Mouse (Mus musculus) lung, adult 18-20 months (tissue): ENCODE data around the gene Mapre1.

Source experiments
- DNase-seq, 2 experiments: peaks; one replicate each; pipeline ENCODE4 v3.0.0; 2022; ENCODE audit warnings: mixed read lengths in 2 of 2

Mapre1 gene

GRCm38 (mm10) chr2:153778638-153779362 lies 37.7 kb downstream of the Mapre1 start:
- DNase-seq, result peak; percentile 89

- peak in 1 of 2 experiments; percentile 5 for DNase-seq
Observed at GRCm38 (mm10) chr2:153779394-153779981, 38.4 kb downstream of the Mapre1 start, which contains the start of gene Efcab8. TSS of gene Efcab8 (plus strand) at chr2:153779931.

- DNase-seq, result no peak
Observed at GRCm38 (mm10) chr2:153781181-153781580, 40.1 kb downstream of the Mapre1 start.

DNA sequence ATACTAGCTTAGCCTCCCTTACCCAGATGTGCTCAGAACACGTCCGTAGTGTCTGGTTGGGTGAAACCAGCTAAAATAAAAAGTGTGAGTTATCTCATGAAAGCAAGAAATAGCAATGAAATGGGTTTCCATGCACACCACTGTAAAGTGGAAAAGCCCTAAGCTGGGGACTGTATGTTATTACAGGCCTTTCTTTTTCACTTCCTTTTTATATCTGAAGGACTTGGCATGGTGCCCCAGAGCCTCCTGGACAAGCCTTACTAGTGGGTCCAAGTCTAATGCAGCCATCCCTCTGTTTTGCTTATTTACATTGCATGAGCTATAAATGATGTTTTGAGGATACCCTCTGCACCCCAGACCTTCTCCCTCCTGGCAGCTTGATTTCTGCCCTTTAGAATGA lies 43.6 kb downstream of the Mapre1 start:
- peak; percentile 10 to 21 for DNase-seq

DNA sequence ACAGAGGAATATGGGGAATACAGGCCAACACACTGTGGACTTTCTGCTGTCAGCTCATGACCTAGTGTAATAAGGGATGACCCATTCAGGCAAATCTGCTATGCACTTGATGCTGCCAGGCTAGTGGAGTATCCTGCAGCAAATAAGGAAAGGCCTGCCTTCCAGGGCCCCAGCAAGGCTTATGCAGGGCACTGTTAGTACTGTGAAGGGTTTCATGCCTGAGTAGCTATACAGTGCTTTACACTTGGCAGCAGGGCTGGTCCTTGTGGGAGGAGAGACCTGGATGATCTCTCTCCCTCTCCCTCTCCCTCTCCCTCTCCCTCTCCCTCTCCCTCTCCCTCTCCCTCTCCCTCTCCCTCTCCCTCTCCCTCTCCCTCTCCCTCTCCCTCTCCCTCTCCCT lies 52.3 kb downstream of the Mapre1 start:
- DNase-seq, result no peak

DNA sequence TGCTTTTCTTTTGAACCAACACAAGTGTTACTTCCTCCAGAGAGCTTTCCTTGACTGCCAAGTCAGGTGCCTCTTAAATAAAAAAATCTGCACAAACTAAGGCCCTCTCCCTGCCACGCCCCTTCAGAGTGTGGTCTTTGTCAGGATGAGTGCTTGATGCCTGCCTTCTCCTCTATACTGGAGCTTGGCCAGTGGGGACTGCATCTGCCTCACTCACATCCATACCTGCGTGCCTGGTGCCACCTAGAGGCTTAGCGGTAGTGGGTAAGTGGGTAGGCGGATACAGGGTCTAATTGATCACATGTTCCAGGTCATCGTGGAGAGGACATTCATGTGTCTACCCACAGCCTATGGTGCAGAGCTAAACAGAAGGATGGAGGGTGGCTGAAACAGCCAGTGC lies 54.0 kb downstream of the Mapre1 start:
- DNase-seq, result peak; percentile 16 to 40

DNA sequence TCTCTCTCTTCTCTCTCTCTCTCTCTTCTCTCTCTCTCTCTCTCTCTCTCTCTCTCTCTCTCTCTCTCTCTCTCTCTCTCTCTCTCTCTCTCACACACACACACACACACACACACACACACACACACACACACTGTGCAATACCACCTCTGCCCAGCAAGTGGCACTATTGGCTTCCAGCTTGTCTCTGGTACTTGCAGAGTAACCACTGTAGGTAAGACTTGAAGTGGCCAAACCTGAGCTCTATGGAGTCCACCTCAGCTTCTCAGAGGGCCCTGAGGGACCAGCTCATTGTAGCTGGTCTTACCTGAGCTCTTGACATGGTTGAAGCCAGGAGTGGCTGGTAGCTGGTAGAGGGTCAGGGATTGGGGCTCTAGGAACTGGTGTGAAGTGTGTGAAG lies 66.4 kb downstream of the Mapre1 start:
- peak; percentile 17 to 41 for DNase-seq

DNA sequence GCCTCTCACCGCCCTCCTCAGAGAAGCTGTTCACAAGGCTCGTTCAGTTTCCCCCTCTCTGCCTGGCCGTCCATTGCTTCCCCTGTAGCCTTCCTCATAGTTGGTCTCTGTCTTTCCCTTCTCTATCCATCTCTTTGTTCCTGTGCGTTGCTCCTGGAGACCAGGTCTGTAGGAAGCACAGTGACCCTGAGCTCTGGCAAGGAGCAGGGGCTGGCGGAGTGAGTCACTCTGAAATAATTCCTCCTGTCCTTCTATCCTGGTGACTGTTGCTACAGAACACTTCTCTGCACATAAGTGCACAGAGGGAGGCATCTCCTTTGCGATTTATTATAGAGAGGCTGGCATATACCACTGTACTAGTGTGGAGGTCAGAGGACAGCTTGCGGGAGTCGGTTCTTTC lies 67.1 kb downstream of the Mapre1 start:
- DNase-seq, result no peak

- DNase-seq, result no peak
Observed at GRCm38 (mm10) chr2:153808841-153809240, 67.8 kb downstream of the Mapre1 start.

- DNase-seq, result no peak
Observed at GRCm38 (mm10) chr2:153809921-153810320, 68.8 kb downstream of the Mapre1 start.

- DNase-seq, result no peak
Observed at GRCm38 (mm10) chr2:153822005-153822543, 81.0 kb downstream of the Mapre1 start.
